ENCODE assay signal across 8 mouse cellular contexts in genomic region chr10:94147391-94147755, GRCm38 (mm10). TPM values are rescaled to one million over a fixed set of nuclear protein-coding genes. Genes with fewer than 3 reads are reported as not detected.
DNase-seq lines count a peak whose midpoint lies in the region; ATAC-seq lines count a peak whose summit lies in the region.

No protein-coding gene starts in this region.

- H3K4me2 ChIP-seq in kidney, embryonic 15.5 days: peak overlapping the region; percentile 64

- peak overlapping the region; percentile 85 for H3K4me3 ChIP-seq in kidney, embryonic 15.5 days (replicated peaks)
- peak overlapping the region; percentile 88 for H3K4me3 ChIP-seq in brown adipose tissue, adult 24 weeks (ENCODE audit: insufficient read depth, low read depth, low read length)

- H3K4me1 ChIP-seq in kidney, embryonic 15.5 days: peaks cover 23% of the 10 kb centered on the region
- 0 out of 2 replicates have a peak, but pooled peaks cover 2% of the 10 kb centered on the region for H3K4me1 ChIP-seq in brown adipose tissue, adult 24 weeks (ENCODE audit: control insufficient read depth, insufficient read depth, insufficient read length, low read length)

- peak overlapping the region; percentile 95 for H3K27ac ChIP-seq in kidney, embryonic 15.5 days
- H3K27ac ChIP-seq in brown adipose tissue, adult 24 weeks (replicated peaks; ENCODE audit: low read depth, low read length): peak overlapping the region; percentile 95

- no peaks in the 10 kb centered on the region for H3K27me3 ChIP-seq in kidney, embryonic 15.5 days

- no peaks in the 10 kb centered on the region for H3K36me3 ChIP-seq in kidney, embryonic 15.5 days

- peak overlapping the region; percentile 76 for H3K9ac ChIP-seq in kidney, embryonic 15.5 days

- 9% methylated on average over 8 of the region's 8 CpGs for WGBS in kidney, embryonic 15.5 days

- ATAC-seq in kidney, embryonic 15.5 days (replicated peaks; ENCODE audit: low FRiP score): no peak
- ATAC-seq in inflammation-experienced regulatory T-cells, adult 6 months: peak; percentile 49
- peak; percentile 34 for ATAC-seq in monocyte, adult 5-6 weeks (replicated peaks; ENCODE audit: insufficient number of reproducible peaks, low FRiP score, low TSS enrichment, poor library complexity, severe bottlenecking)

- DNase-seq in kidney, postnatal 25 days: no peak
- no peak for DNase-seq in right cerebral cortex, postnatal 10 days (ENCODE audit: low spot score in 2 of 2)
- DNase-seq in urinary bladder, adult 2 months (ENCODE audit: low spot score): no peak
- DNase-seq in spleen, postnatal 4 days (ENCODE audit: low spot score in 2 of 2): no peak

- H3K9me3 ChIP-seq in kidney, embryonic 15.5 days (replicated peaks): no peaks in the 10 kb centered on the region

RNA-seq across cellular contexts. Expression of gene Nr2c1, which starts 0.5 kb away (rescaled TPM):
- polyA plus RNA-seq in kidney, embryonic 15.5 days (2015; fragmentation: Nextera tagmentation; extraction: Ambion mirVana): 8.5 and 9.7 TPM in 2 replicates
- polyA plus RNA-seq in brown adipose tissue, adult 24 weeks (2012; ENCODE audit: insufficient read depth, insufficient read length, missing spikeins): 6.9 and 7.1 TPM in 2 replicates
- polyA plus RNA-seq in inflammation-experienced regulatory T-cells, adult 6 months (2017; shearing (Covaris generic)): 1 to 10 TPM; 1.7 to 5.5 (median 5.2) TPM
- 1.6 to 6.9 TPM (median 2.2 TPM) in 3 replicates for total RNA-seq in monocyte, adult 5-6 weeks (2017)
- polyA plus RNA-seq in urinary bladder, adult 2 months (2012; rRNA removed): 13.8 and 14.0 TPM in 2 replicates

RNA-seq across cellular contexts. Expression of gene Ndufa12, which starts 51.1 kb away (rescaled TPM):
- 421 and 423 TPM in 2 replicates for polyA plus RNA-seq in kidney, embryonic 15.5 days (2015; fragmentation: Nextera tagmentation; extraction: Ambion mirVana)
- polyA plus RNA-seq in brown adipose tissue, adult 24 weeks (2012; ENCODE audit: insufficient read depth, insufficient read length, missing spikeins): 1,297 and 1,423 TPM in 2 replicates
- 100 to 1,000 TPM; 133 to 203 (median 177) TPM for polyA plus RNA-seq in inflammation-experienced regulatory T-cells, adult 6 months (2017; shearing (Covaris generic))
- total RNA-seq in monocyte, adult 5-6 weeks (2017): 90.2 to 144 TPM (median 119 TPM) in 3 replicates
- 141 and 177 TPM in 2 replicates for polyA plus RNA-seq in urinary bladder, adult 2 months (2012; rRNA removed)
